Mouse (Mus musculus) erythroblast, embryonic 14.5 days (primary cell): ENCODE measurements around the gene Lypla2.

Source experiments
- GATA1 ChIP-seq: IDR thresholded peaks from 2 replicates; pipeline ENCODE4 v1.6.1; 2012; ENCODE audit warnings: low read length, inconsistent platforms, mixed read lengths
- TAL1 ChIP-seq: IDR thresholded peaks from 3 replicates; pipeline ENCODE4 v1.6.1; 2012; ENCODE audit warnings: low read length, inconsistent platforms, mixed read lengths

GRCm38 (mm10) chr4:135962946-135963345 lies 9.5 kb downstream of the Lypla2 start:
- TF ChIP-seq GATA1 (no peak), TAL1 (no peak)
